ENCODE assay signal across 9 mouse cellular contexts in the genomic region with DNA sequence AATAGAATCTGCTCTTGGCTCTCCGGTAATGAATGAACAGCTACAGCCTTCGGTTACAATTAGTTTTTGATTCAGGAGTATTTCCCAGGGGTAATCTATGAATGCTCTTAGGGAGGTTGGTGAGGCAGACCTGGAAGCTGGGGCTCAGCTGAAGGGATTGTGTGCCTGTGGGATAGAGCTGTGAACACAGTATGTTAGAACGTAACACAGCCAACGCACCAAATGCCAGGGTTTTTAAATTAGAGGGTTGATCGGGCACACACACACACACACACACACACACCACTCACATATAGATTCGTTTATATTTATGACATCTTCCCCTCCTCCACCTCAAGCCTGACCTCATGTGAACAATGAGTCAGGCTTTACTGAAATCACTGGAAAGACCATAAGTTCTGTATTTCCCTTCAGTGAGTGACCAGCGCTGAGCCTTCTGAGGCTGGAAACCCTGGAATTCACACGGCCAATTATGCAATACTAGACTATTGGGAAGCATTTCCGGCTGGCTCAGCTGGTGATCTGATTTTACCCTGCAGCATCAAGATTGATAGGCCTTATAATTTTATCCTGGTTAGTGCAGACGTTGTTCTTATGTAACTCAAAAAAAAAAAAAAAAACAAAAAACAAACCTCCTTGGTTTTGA. TPM values are rescaled to one million over a fixed set of nuclear protein-coding genes. Genes with fewer than 3 reads are reported as not detected.
DNase-seq lines count a peak whose midpoint lies in the region; ATAC-seq lines count a peak whose summit lies in the region.
"Had no signal": no experiment of that assay in that cellular context is flagged by ENCODE, and none has a peak within 500 bp of the region (broad histone marks: within the 10 kb centered on the region; RNA-seq: fewer than 3 reads in every experiment).

No protein-coding gene starts in this region.

- H3K27ac ChIP-seq in heart, embryonic 12.5 days (ENCODE audit: poor library complexity, severe bottlenecking), result no peak overlapping the region
- peak overlapping the region; percentile 53; the same call in 1 of the 2 replicates for H3K27ac ChIP-seq in brown adipose tissue, adult 24 weeks (replicated peaks; ENCODE audit: low read depth, low read length)

- no peak for ATAC-seq in heart, embryonic 12.5 days (ENCODE audit: insufficient number of reproducible peaks, low FRiP score)
- no peak for ATAC-seq in CD4-positive, CD25-positive, alpha-beta regulatory T cell, adult 4 months

- peak; percentile 56 to 60 for DNase-seq in heart, adult 9 months (ENCODE audit: low spot score in 2 of 2)
- DNase-seq in 3134 (ENCODE audit: extremely low read depth, insufficient read length, low spot score), result peak; percentile 28
- peak; percentile 25 to 84 for DNase-seq in left cerebral cortex, postnatal 25 days (ENCODE audit: low spot score in 2 of 2)
- DNase-seq in ovary, postnatal 14 days (ENCODE audit: low spot score), result no peak
- no peak for DNase-seq in thymus, postnatal 4 days
- DNase-seq: liver, embryonic 13.5 days had no signal

- H3K9ac ChIP-seq in heart, embryonic 12.5 days, result no peak overlapping the region
- H3K9ac ChIP-seq: liver, embryonic 13.5 days had no signal

- no peaks in the 10 kb centered on the region for H3K36me3 ChIP-seq in heart, embryonic 12.5 days
- H3K36me3 ChIP-seq: liver, embryonic 13.5 days had no signal

- WGBS in heart, embryonic 12.5 days, result 79% methylated on average over 10 of the region's 10 CpGs

- H3K9me3 ChIP-seq in heart, embryonic 12.5 days (replicated peaks), result no peaks in the 10 kb centered on the region
- H3K9me3 ChIP-seq: liver, embryonic 13.5 days had no signal

- no peak overlapping the region for H3K4me3 ChIP-seq in heart, embryonic 12.5 days
- H3K4me3 ChIP-seq in brown adipose tissue, adult 24 weeks (ENCODE audit: insufficient read depth, low read depth, low read length), result no peak overlapping the region
- H3K4me3 ChIP-seq: liver, embryonic 13.5 days had no signal

- intact Hi-C loops in left cerebral cortex, postnatal 25 days (cut with DNase I), result loop anchor here (10.0 kb wide), 1 partner anchor 52 kb away; no protein-coding TSS in a partner anchor

- H3K4me2 ChIP-seq in heart, embryonic 12.5 days, result no peak overlapping the region
- H3K4me2 ChIP-seq: liver, embryonic 13.5 days had no signal

- H3K27me3 ChIP-seq in heart, embryonic 12.5 days (replicated peaks), result no peaks in the 10 kb centered on the region

- H3K4me1 ChIP-seq in heart, embryonic 12.5 days (replicated peaks), result peaks cover 14% of the 10 kb centered on the region
- H3K4me1 ChIP-seq in brown adipose tissue, adult 24 weeks (ENCODE audit: control insufficient read depth, insufficient read depth, insufficient read length, low read length), result peaks cover 9% of the 10 kb centered on the region; the same call in 1 of the 2 replicates

RNA-seq across cellular contexts. Expression of a gene that starts 3.0 kb away (rescaled TPM):
- 28.7 and 30.2 TPM in 2 replicates for polyA plus RNA-seq in heart, embryonic 12.5 days (2016; fragmentation: Nextera tagmentation; extraction: Ambion mirVana)
- polyA plus RNA-seq in brown adipose tissue, adult 24 weeks (2012; ENCODE audit: insufficient read depth, insufficient read length, missing spikeins), result 30.5 and 32.8 TPM in 2 replicates
- total RNA-seq in left cerebral cortex, postnatal 25 days (2021), result 10 to 100 TPM; 67.2 to 72.4 TPM
- 1 to 10 TPM; 1.7 to 4.1 TPM for polyA plus RNA-seq in CD4-positive, CD25-positive, alpha-beta regulatory T cell, adult 4 months (2017; shearing (Covaris generic))

Comparison
In these comparisons a context has a peak if more than half of its experiments do, and no peak if none do; other contexts are left out.
1. DNase-seq: peak in heart, adult 9 months (2 of 2), 3134 (single experiment) and left cerebral cortex, postnatal 25 days (2 of 2); none in ovary, postnatal 14 days (single experiment) and thymus, postnatal 4 days (single experiment).